Mouse (Mus musculus): Measurements from ENCODE around the gene Olfr906.

The Olfr906 gene

GRCm38 (mm10) chr9:38486785-38487184 is at the start of gene Olfr906:
Olfr906 (plus strand) TSS chr9:38487085.
- DNase-seq: no peak

GRCm38 (mm10) chr9:38447352-38447751 is 39.5 kb upstream of the Olfr906 start, which contains the start of gene Olfr902:
Olfr902 (plus strand) TSS chr9:38447652.
- no peak for DNase-seq

GRCm38 (mm10) chr9:38462844-38463243 is 24.0 kb upstream of the Olfr906 start, which contains the start of gene Olfr904:
Olfr904 (plus strand) TSS chr9:38463144.
- DNase-seq: no peak

- DNase-seq: no peak
Measured at GRCm38 (mm10) chr9:38470807-38471206, 16.1 kb upstream of the Olfr906 start, which contains the start of gene Olfr905. Olfr905 (plus strand) TSS chr9:38471107.

- no peak for DNase-seq
Measured at GRCm38 (mm10) chr9:38495501-38495900, 8.6 kb downstream of the Olfr906 start, which contains the start of gene Olfr907. Olfr907 (plus strand) TSS chr9:38495801.

- DNase-seq: no peak
Measured at GRCm38 (mm10) chr9:38512353-38512752, 25.5 kb downstream of the Olfr906 start.

GRCm38 (mm10) chr9:38521280-38521679 is 34.4 kb downstream of the Olfr906 start, which contains the start of gene Olfr911-ps1:
Olfr911-ps1 (plus strand) TSS chr9:38521580.
- no peak for DNase-seq

GRCm38 (mm10) chr9:38537549-38537948 is 50.7 kb downstream of the Olfr906 start, which contains the start of gene Olfr910:
Olfr910 (plus strand) TSS chr9:38537849.
- DNase-seq: no peak

Data from right cerebral cortex, postnatal 14 days (tissue).